Mouse (Mus musculus) forebrain, embryonic 14.5 days (tissue): ENCODE results near the gene Fdxr. TPM values are rescaled to one million over a fixed set of nuclear protein-coding genes. Genes with fewer than 3 reads are reported as not detected.
A peak's percentile ranks its signal among the peaks of the same experiment; 100 is the strongest.

Experiments used
- ATAC-seq: fragments of 200-750 bp; cut with Nextera tagmentation; 2 replicates; pipeline ENCODE4 v1.8.0; 2017; ENCODE audit warnings: mild to moderate bottlenecking, moderate library complexity
- DNase-seq: peaks from one replicate; pipeline ENCODE4 v3.0.0-alpha.2; 2015; ENCODE audit warnings: low spot score
- H3K27ac ChIP-seq: fragments of 300-500 bp; sonication (generic); 2 replicates; pipeline ENCODE4 v1.5.1; 2014; ENCODE audit warnings: low read depth, mild to moderate bottlenecking, control low read depth, low read length, moderate library complexity
- H3K27me3 ChIP-seq: fragments of 300-500 bp; sonication (generic); replicated peaks from 2 replicates; pipeline ENCODE4 v1.6.1; 2014; ENCODE audit warnings: low read length, control low read depth, mixed read lengths; ENCODE audit not compliant: control insufficient read depth, insufficient read depth
- H3K36me3 ChIP-seq: fragments of 300-500 bp; sonication (generic); 2 replicates; pipeline ENCODE4 v1.6.1; 2014; ENCODE audit warnings: low read length, control low read depth; ENCODE audit not compliant: control insufficient read depth, insufficient read depth
- H3K4me1 ChIP-seq: fragments of 300-500 bp; sonication (generic); 2 replicates; pipeline ENCODE4 v1.6.1; 2014; ENCODE audit warnings: antibody characterized with exemption, low read length, control low read depth; ENCODE audit not compliant: control insufficient read depth, insufficient read depth
- H3K4me2 ChIP-seq: fragments of 300-500 bp; sonication (generic); 2 replicates; pipeline ENCODE4 v1.6.1; 2014; ENCODE audit warnings: mild to moderate bottlenecking, control low read depth, low read length
- H3K4me3 ChIP-seq: fragments of 300-500 bp; sonication (generic); 2 replicates; pipeline ENCODE4 v1.5.1; 2014; ENCODE audit warnings: low read depth, low read length, control low read depth
- H3K9ac ChIP-seq: fragments of 300-500 bp; sonication (generic); 2 replicates; pipeline ENCODE4 v1.6.1; 2014; ENCODE audit warnings: mild to moderate bottlenecking, low read length, control low read depth, moderate library complexity
- H3K9me3 ChIP-seq: fragments of 300-500 bp; sonication (generic); replicated peaks from 2 replicates; pipeline ENCODE4 v1.6.1; 2016; ENCODE audit warnings: low read length, control low read depth, mixed read lengths; ENCODE audit not compliant: control insufficient read depth
- WGBS: fragments of 180-500 bp; shearing (Covaris S2); extraction: QIAGEN DNeasy Blood & Tissue Kit; methylation state at CpG from one replicate; pipeline ENCODE4 v1.1.7; 2014; 5-methylcytosine and 5-hydroxymethylcytosine counted together
- polyA plus RNA-seq: library from polyadenylated mRNA; unstranded; fragments of >200 nt; fragmentation: Nextera tagmentation; extraction: Ambion mirVana; gene quantifications from 2 replicates; pipeline ENCODE4 v1.2.1, GENCODE M21; 2014

Fdxr gene
- polyA plus RNA-seq, 1 experiment from 2014 or later: 17.2 TPM

DNA sequence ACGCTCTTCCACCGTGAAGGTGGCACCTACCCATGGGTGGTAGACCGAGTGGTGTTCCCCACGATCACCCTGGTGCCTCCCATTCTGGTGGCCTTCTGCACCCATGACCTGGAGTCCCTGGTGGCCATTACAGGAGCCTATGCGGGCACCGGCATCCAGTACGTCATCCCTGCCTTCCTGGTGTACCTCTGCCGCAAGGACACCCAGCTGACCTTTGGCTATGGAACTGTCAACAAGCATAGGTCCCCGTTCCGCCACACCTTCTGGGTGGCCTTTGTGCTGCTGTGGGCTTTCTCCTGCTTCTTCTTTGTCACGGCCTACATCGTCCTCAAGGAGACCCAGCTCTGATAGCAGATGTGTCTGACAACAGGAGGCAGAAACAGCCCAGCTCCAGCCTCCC is 33.1 kb downstream of the Fdxr start:
- peaks cover 15% of the 10 kb centered on the region; the same call in 1 of the 2 replicates for H3K36me3 ChIP-seq
- no peak overlapping the region for H3K4me2 ChIP-seq
- peaks cover 8% of the 10 kb centered on the region for H3K27me3 ChIP-seq
- no peak overlapping the region for H3K27ac ChIP-seq
- ATAC-seq (no peak), DNase-seq (no peak)
- no peak overlapping the region for H3K4me3 ChIP-seq
- 0 out of 2 replicates have a peak, but pooled peaks cover 2% of the 10 kb centered on the region for H3K4me1 ChIP-seq
- no peak overlapping the region for H3K9ac ChIP-seq
- H3K9me3 ChIP-seq: no peaks in the 10 kb centered on the region
- 93% methylated on average over 12 of the region's 12 CpGs for WGBS

DNA sequence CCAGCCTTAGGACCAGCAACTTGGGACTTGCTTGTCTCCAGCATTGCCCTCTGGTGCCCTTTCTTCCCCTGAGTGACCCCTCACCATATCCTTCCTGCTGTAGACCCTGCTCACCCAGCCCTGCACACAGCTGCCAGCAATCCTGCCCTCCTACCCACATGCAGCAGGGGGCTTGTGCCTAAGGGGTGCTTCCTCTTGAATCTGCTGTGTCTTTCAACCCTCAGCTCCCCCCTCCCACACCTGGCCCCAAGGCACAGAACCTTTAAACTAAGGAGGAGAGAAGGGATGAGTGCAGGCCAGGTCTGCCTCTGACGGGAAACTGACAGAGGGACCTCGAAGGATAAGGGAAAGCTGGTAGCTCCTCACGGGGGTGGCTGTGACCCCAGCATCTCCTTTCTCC is 34.1 kb downstream of the Fdxr start:
- Histone ChIP-seq H3K27ac (no peak overlapping the region), H3K36me3 (peaks cover 15% of the 10 kb centered on the region; the same call in 1 of the 2 replicates), H3K4me3 (no peak overlapping the region), H3K9me3 (no peaks in the 10 kb centered on the region), H3K4me1 (0 out of 2 replicates have a peak, but pooled peaks cover 2% of the 10 kb centered on the region), H3K27me3 (no peaks in the 10 kb centered on the region), H3K4me2 (no peak overlapping the region), H3K9ac (no peak overlapping the region)
- 87% methylated on average over 3 of the region's 3 CpGs for WGBS
- DNase-seq (no peak), ATAC-seq (no peak)

DNA sequence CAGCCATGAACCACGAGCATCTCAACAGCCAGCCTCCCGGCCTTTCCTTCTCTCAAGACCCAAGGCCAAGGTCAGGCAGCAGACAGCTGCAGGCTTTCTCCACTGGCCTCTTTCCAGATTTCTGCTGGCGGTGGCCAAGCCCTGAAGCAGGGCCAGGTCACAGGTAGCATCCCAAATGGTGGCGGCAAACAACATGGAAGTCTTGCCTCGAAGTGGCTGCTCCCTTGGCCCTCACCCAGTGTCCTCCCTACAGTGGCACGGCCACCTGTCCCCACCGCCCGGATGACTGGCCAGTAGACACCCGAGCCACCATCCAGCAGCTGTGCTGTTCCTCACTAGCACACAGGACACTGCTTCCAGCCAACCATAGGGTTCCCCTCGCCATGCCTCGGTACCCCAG is 35.4 kb downstream of the Fdxr start:
- H3K36me3 ChIP-seq: peaks cover 15% of the 10 kb centered on the region; the same call in 1 of the 2 replicates

DNA sequence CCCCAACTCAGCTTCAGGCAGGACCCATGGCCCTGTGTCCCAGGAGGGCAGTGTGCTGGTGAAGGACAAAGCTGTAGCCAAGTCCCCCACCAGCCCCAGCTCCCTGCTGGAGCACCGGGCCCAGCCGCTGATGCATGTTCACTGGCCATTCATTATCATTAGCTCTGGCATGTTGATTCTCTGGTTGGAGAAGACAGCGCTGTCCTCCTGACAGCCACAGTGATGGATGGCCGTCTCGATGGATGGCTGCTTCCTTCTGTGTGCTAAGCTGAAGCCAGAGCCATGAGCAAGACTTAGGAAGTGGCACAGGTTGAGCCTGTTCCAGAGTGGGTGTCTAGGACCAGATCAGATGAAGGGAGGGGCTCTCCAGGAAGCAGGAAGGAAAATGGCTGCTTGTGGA is 40.3 kb downstream of the Fdxr start:
- Histone ChIP-seq H3K4me2 (no peak overlapping the region), H3K9ac (no peak overlapping the region), H3K27ac (no peak overlapping the region), H3K4me3 (no peak overlapping the region), H3K27me3 (no peaks in the 10 kb centered on the region), H3K4me1 (peaks cover 25% of the 10 kb centered on the region), H3K9me3 (no peaks in the 10 kb centered on the region), H3K36me3 (no peaks in the 10 kb centered on the region)
- DNase-seq (no peak), ATAC-seq (no peak)
- WGBS: 71% methylated on average over 5 of the region's 5 CpGs

More for the DNA sequence above, 35.4 kb downstream of the Fdxr start:
- ATAC-seq (no peak), DNase-seq (no peak)
- no peak overlapping the region for H3K4me3 ChIP-seq
- no peak overlapping the region for H3K9ac ChIP-seq
- no peaks in the 10 kb centered on the region for H3K27me3 ChIP-seq
- H3K27ac ChIP-seq: no peak overlapping the region
- H3K4me2 ChIP-seq: no peak overlapping the region
- H3K9me3 ChIP-seq: no peaks in the 10 kb centered on the region
- 0 out of 2 replicates have a peak, but pooled peaks cover 2% of the 10 kb centered on the region for H3K4me1 ChIP-seq
- WGBS: 86% methylated on average over 11 of the region's 11 CpGs

DNA sequence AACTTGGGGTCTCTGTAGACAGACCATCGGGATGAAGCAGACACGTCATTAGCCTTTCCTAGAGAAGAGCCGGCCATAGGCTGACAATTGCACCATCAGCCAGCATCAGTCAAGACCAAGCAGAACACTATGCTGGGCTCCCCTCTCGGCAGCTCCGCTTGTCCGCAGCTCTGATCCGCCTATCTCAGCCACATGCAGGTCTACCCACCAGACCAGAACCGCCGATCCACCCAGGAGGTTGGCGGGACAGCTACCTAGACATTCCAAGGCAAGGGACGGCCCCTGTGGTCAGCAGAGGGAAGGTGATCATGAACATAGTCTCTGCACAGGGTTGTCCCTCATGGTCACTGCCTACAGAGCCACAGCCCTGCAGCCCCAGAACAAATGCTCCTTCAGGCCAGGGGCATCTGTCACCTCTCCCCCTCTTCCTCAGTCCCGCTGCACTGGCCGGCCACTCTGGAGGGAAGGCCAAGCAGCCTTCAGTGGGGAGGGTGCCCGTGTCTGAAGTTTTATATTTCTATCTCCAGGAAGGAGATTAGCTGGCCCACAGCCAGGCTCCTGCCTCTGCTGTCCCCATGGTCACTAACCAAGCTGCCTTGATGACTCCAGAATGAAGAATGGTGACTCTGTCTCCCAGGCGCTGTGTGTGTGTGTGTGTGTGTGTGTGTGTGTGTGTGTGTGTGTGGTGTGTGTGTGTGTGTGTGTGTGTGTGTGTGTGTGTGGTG is 42.4 kb downstream of the Fdxr start:
- Histone ChIP-seq H3K36me3 (no peaks in the 10 kb centered on the region), H3K9ac (no peak overlapping the region), H3K9me3 (no peaks in the 10 kb centered on the region), H3K27me3 (no peaks in the 10 kb centered on the region), H3K4me3 (no peak overlapping the region), H3K4me2 (no peak overlapping the region), H3K27ac (0 out of 2 replicates have a peak overlapping the region, but pooled peaks have one; percentile 9), H3K4me1 (peaks cover 29% of the 10 kb centered on the region)
- DNase-seq (no peak), ATAC-seq (no peak)
- WGBS: 87% methylated on average over 15 of the region's 15 CpGs

DNA sequence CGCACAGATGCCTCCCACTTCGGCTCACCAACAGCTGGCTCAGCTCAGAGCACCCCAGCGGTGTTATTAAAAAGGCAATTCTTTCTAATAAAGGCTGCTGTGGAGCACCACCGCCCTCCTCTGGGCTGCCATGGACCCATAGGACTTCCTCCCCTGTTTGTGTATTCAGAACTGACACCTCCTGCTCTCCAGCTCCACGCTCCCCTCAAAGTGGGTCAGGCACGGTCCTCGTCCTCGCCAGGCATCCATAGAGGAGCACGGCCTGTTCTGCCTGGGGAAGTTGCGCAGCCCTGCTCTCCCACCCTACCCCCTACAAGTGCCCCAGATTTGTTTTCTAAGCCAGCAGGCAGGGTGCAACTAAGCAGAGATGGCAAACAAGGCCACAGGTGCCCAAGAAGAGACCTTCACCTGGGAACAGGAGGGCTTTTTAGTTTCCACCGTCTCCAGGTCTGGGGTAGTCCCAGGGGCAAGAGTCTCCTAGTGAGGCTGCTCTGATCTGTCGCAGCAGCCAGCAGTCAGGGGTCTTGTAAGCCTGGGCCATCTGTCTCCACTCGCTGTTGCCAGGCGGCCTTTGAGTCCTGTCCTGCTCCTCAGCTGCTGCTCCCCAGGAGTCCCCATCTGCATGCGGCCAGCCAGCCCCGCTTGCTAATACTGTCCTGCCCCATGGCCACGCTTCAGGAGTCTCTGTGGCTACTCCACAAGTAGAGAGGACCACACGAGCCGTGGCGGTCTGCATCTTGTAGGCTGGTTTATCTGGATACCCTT is 43.1 kb downstream of the Fdxr start:
- Histone ChIP-seq H3K27me3 (no peaks in the 10 kb centered on the region), H3K27ac (peak overlapping the region; percentile 48), H3K4me1 (peaks cover 29% of the 10 kb centered on the region), H3K4me3 (no peak overlapping the region), H3K36me3 (no peaks in the 10 kb centered on the region), H3K9me3 (no peaks in the 10 kb centered on the region), H3K9ac (no peak overlapping the region), H3K4me2 (no peak overlapping the region)
- ATAC-seq: 0 out of 2 replicates have a peak, but pooled peaks have one; percentile 18
- WGBS: 51% methylated on average over 20 of the region's 20 CpGs
- DNase-seq: peak; percentile 47

DNA sequence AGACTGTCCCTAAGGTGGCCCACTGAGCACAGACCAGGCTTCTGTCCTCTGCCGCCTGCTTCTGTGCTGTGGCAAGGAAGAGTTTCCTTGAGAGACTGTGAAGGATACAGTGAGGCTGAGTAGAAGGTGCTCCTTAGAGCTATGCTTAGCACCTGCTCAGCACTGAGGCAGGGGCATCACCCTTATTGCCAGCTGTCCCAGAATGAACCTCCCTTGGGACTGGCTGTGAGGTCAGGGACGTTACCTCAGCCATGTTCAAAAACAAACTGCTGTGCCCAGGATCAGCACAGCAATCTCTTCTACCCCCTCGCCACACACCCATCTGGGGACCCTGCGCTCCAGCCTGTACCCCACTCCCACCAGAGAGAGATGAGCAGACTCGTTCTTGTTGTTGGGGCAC is 44.0 kb downstream of the Fdxr start:
- Histone ChIP-seq H3K9ac (no peak overlapping the region), H3K36me3 (no peaks in the 10 kb centered on the region), H3K4me2 (no peak overlapping the region), H3K27me3 (no peaks in the 10 kb centered on the region), H3K4me1 (peaks cover 34% of the 10 kb centered on the region), H3K27ac (0 out of 2 replicates have a peak overlapping the region, but pooled peaks have one; percentile 21), H3K4me3 (no peak overlapping the region), H3K9me3 (no peaks in the 10 kb centered on the region)
- WGBS: 76% methylated on average over 5 of the region's 5 CpGs
- ATAC-seq (no peak), DNase-seq (no peak)

DNA sequence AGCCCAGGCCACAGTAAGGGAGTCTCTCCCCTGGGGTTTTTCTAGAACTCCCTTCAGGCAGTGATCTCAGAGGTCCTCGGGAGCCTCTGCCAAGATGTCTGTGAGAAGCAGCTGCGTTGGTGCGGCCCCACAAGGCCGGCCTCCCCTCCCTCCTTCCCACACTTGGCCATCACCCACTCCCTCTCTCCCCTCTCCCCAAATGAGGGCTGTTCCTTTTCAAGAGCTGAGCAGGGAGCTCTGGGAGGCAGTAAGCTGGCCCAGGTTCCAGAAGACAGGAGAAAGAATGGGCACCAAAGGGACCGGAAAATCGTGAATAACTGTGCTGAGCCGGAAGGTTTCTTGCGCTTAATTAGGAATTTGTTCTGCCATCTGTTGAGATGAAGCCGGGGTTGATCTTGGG is 44.9 kb downstream of the Fdxr start:
- ATAC-seq (peak; percentile 51), DNase-seq (peak; percentile 80)
- 22% methylated on average over 9 of the region's 9 CpGs for WGBS

More for the DNA sequence above, 44.9 kb downstream of the Fdxr start:
- peak overlapping the region; percentile 69; the same call in 1 of the 2 replicates for H3K27ac ChIP-seq
- H3K4me1 ChIP-seq: peaks cover 43% of the 10 kb centered on the region
- no peaks in the 10 kb centered on the region for H3K27me3 ChIP-seq
- H3K4me3 ChIP-seq: no peak overlapping the region
- no peak overlapping the region for H3K4me2 ChIP-seq
- H3K9ac ChIP-seq: no peak overlapping the region
- H3K9me3 ChIP-seq: no peaks in the 10 kb centered on the region
- H3K36me3 ChIP-seq: no peaks in the 10 kb centered on the region
